Mouse (Mus musculus) midbrain, embryonic 12.5 days (tissue): ENCODE measurements at regions not wholly inside any gene's neighbourhood (a gene's known extent, or its start where the extent isn't known, plus 50 kb on each side); places are given as distances from the start of the nearest gene placed in this dataset.
A peak's percentile ranks its signal among the peaks of the same experiment; 100 is the strongest.

Experiments used
- ATAC-seq: fragments of 200-750 bp; cut with Nextera tagmentation; 2 replicates; pipeline ENCODE4 v1.8.0; 2017; ENCODE audit warnings: low read depth, moderate TSS enrichment, moderate library complexity; ENCODE audit not compliant: low FRiP score
- H3K27ac ChIP-seq: fragments of 300-500 bp; sonication (generic); replicated peaks from 2 replicates; pipeline ENCODE4 v1.5.1; 2016; ENCODE audit warnings: mild to moderate bottlenecking
- H3K27me3 ChIP-seq: fragments of 300-500 bp; sonication (generic); 2 replicates; pipeline ENCODE4 v1.6.1; 2016; ENCODE audit warnings: mild to moderate bottlenecking
- H3K36me3 ChIP-seq: fragments of 300-500 bp; sonication (generic); 2 replicates; pipeline ENCODE4 v1.6.1; 2016
- H3K4me1 ChIP-seq: fragments of 300-500 bp; sonication (generic); 2 replicates; pipeline ENCODE4 v1.6.1; 2016
- H3K4me2 ChIP-seq: fragments of 300-500 bp; sonication (generic); replicated peaks from 2 replicates; pipeline ENCODE4 v1.6.1; 2016; ENCODE audit warnings: mild to moderate bottlenecking, moderate library complexity
- H3K4me3 ChIP-seq: fragments of 300-500 bp; sonication (generic); 2 replicates; pipeline ENCODE4 v1.5.1; 2016; ENCODE audit warnings: mild to moderate bottlenecking
- H3K9ac ChIP-seq: fragments of 300-500 bp; sonication (generic); replicated peaks from 2 replicates; pipeline ENCODE4 v1.6.1; 2016; ENCODE audit warnings: mild to moderate bottlenecking, moderate library complexity
- H3K9me3 ChIP-seq: fragments of 300-500 bp; sonication (generic); 2 replicates; pipeline ENCODE4 v1.6.1; 2016; ENCODE audit warnings: mild to moderate bottlenecking
- WGBS: fragments of 180-500 bp; shearing (Covaris S2); methylation state at CpG from one replicate; pipeline ENCODE4 v1.1.7; 2016; 5-methylcytosine and 5-hydroxymethylcytosine counted together

DNA sequence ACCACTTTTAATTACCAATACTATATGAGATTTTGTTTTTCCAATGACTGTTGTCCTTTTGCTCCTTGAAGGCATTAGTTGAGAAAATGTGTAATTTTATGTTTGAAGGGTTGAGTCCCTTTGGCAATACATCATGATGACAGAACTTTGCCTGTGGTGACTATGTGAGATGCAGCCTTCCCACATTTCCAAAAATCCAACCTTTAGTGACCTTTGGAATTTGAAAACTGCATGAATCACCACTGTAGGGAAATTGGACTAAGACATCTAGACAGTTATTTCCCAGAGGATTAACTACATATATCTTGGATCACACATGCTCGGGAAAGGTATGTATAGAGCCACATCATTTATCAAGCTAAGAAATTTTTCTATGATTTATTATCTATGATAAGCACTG lies 57.7 kb downstream of the Fbxo5 start:
- H3K27ac ChIP-seq: no peak overlapping the region
- no peak for ATAC-seq
- no peak overlapping the region for H3K4me2 ChIP-seq
- no peaks in the 10 kb centered on the region for H3K4me1 ChIP-seq
- no peaks in the 10 kb centered on the region for H3K36me3 ChIP-seq
- H3K27me3 ChIP-seq: no peaks in the 10 kb centered on the region
- H3K4me3 ChIP-seq: no peak overlapping the region
- no peaks in the 10 kb centered on the region for H3K9me3 ChIP-seq
- H3K9ac ChIP-seq: no peak overlapping the region
- 85% methylated on average over 1 of the region's 1 CpGs for WGBS

DNA sequence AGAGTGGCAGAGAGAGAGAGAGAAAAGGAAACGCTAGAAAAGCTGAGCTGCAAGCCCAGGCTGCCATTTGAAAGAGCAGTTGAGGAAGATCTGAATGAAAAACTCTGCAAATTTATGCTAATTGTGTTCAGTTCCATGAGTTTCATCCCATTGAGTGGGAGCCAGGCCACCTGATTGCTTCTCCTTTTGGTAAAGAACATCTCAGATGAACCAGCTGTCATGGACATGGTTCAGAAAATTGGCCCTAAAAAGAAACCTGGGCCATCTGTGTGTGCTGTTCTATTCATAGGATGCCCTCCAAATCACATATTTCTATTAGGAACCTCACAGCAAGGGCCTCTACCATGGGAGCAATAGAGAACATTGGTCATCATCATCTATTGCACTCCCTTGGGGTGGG lies 70.3 kb downstream of the Fbxo5 start:
- no peak overlapping the region for H3K4me2 ChIP-seq
- no peaks in the 10 kb centered on the region for H3K27me3 ChIP-seq
- H3K9me3 ChIP-seq: no peaks in the 10 kb centered on the region
- H3K9ac ChIP-seq: no peak overlapping the region
- no peak overlapping the region for H3K4me3 ChIP-seq
- H3K36me3 ChIP-seq: no peaks in the 10 kb centered on the region
- 83% methylated on average over 1 of the region's 1 CpGs for WGBS
- no peak for ATAC-seq
- no peak overlapping the region for H3K27ac ChIP-seq
- H3K4me1 ChIP-seq: no peaks in the 10 kb centered on the region

DNA sequence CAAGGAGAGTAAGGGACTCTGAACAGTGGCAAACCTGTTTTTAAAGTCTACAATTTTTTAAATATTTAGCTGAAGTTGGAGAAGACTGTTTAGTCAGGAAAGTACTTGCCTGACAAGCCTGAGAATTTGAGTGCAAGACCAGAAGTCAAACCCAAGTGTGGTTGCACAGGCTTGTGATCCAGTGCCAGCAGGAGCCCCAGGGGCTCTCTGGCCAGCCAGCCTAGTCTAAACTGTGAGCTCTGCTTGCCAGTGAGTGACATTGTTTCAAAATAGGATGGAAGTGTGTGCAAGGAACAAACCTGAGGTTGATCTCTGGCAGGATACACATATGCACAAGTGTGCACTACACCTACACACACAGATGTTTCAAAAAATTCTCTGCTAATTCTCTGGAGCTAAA lies 60.8 kb downstream of the Vip start:
- no peak overlapping the region for H3K9ac ChIP-seq
- H3K9me3 ChIP-seq: no peaks in the 10 kb centered on the region
- H3K4me1 ChIP-seq: no peaks in the 10 kb centered on the region
- H3K4me3 ChIP-seq: no peak overlapping the region
- no peak overlapping the region for H3K27ac ChIP-seq
- ATAC-seq: no peak
- H3K4me2 ChIP-seq: no peak overlapping the region
- no peaks in the 10 kb centered on the region for H3K36me3 ChIP-seq
- no peaks in the 10 kb centered on the region for H3K27me3 ChIP-seq

DNA sequence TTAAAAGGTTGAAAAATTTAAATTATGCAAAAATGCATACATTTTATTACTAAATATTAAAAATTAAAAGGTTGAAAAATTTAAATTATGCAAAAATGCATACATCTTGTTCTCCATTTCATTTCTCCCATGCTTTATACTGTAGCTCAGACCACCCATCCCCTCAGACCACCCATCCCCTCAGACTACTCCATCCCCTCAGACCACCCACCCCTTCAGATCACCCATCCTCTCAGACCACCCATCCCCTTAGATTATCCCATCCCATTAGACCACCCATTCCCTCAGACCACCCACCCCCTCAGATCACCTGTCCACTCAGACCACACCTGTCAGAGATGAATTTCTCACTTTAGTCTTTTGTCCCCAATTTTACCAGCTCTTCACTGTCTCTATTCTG lies 58.4 kb downstream of the Vip start:
- H3K36me3 ChIP-seq: no peaks in the 10 kb centered on the region
- no peak overlapping the region for H3K4me2 ChIP-seq
- H3K9me3 ChIP-seq: no peaks in the 10 kb centered on the region
- no peaks in the 10 kb centered on the region for H3K27me3 ChIP-seq
- ATAC-seq: peak; percentile 76; the same call in 1 of the 2 replicates
- no peak overlapping the region for H3K27ac ChIP-seq
- H3K9ac ChIP-seq: no peak overlapping the region
- no peaks in the 10 kb centered on the region for H3K4me1 ChIP-seq
- no peak overlapping the region for H3K4me3 ChIP-seq
